Mouse (Mus musculus): Measurements from ENCODE around the gene Cat. TPM values are rescaled to one million over a fixed set of nuclear protein-coding genes. Genes with fewer than 3 reads are reported as not detected.

The Cat gene
- total and polyA plus RNA-seq, 3 experiments, result 29.8 to 84.7 (median 45.0) TPM

GRCm38 (mm10) chr2:103493827-103494226 is 8.9 kb upstream of the Cat start:
- in situ Hi-C loops (cut with MboI; ENCODE audit: low pct_ligation_motif_present, low pct_unique_long_range_greater_than_20kb, low sequenced_read_pairs) (no loop called here), dilution Hi-C loops (cut with MboI; ENCODE audit: extremely low pct_ligation_motif_present, extremely low pct_unique_long_range_greater_than_20kb, low sequenced_read_pairs) (no loop called here)
- H3K27ac ChIP-seq (ENCODE audit: insufficient read depth, low read depth), result no peak overlapping the region
- H3K79me2 ChIP-seq (replicated peaks; ENCODE audit: control insufficient read depth, extremely low read depth, insufficient read depth, poor library complexity, severe bottlenecking), result no peaks in the 10 kb centered on the region
- peaks cover 20 to 39% of the 10 kb centered on the region in 2 experiments for H3K4me1 ChIP-seq (ENCODE audit: control insufficient read depth in 1 of 2, insufficient read depth in 2 of 2)
- TF ChIP-seq MEF2A (IDR thresholded peaks at IDR 0.05; ENCODE audit: borderline replicate concordance, low read depth, low read length) (no peak), TCF12 (IDR thresholded peaks at IDR 0.05; ENCODE audit: low read depth, low read length) (no peak), NELFE (IDR thresholded peaks at IDR 0.05; ENCODE audit: low read depth, low read length) (no peak), MAFK (IDR thresholded peaks at IDR 0.05; ENCODE audit: insufficient replicate concordance, low read length) (no peak), POLR2AphosphoS2 (IDR thresholded peaks at IDR 0.05; ENCODE audit: low read depth, low read length) (no peak), PAX5 (IDR thresholded peaks at IDR 0.05; ENCODE audit: low read length) (no peak), UBTF (IDR thresholded peaks at IDR 0.05; ENCODE audit: low read depth, low read length) (no peak)
- no peaks in the 10 kb centered on the region for H3K9me3 ChIP-seq (replicated peaks; ENCODE audit: low read length)
- H3K4me2 ChIP-seq (ENCODE audit: insufficient read depth, low read depth, poor library complexity, severe bottlenecking), result no peak overlapping the region
- no peaks in the 10 kb centered on the region for H3K27me3 ChIP-seq (replicated peaks)
- no peak for DNase-seq (ENCODE audit: extremely low read depth)
- H3K4me3 ChIP-seq (replicated peaks in 1 of 3; ENCODE audit: low read depth in 2 of 3, low read length in 2 of 3, poor library complexity in 1 of 3), result no peak overlapping the region
- no peak overlapping the region for H3K9ac ChIP-seq (ENCODE audit: insufficient read depth, low read depth)
- H3K36me3 ChIP-seq (replicated peaks in 1 of 2; ENCODE audit: control insufficient read depth in 1 of 2, insufficient read depth in 1 of 2, low read length in 1 of 2), result no peaks in the 10 kb centered on the region

- H3K4me2 ChIP-seq (ENCODE audit: insufficient read depth, low read depth, poor library complexity, severe bottlenecking), result no peak overlapping the region
- no peak overlapping the region for H3K27ac ChIP-seq (ENCODE audit: insufficient read depth, low read depth)
- no peaks in the 10 kb centered on the region for H3K79me2 ChIP-seq (replicated peaks; ENCODE audit: control insufficient read depth, extremely low read depth, insufficient read depth, poor library complexity, severe bottlenecking)
- H3K27me3 ChIP-seq (replicated peaks), result no peaks in the 10 kb centered on the region
- no peak overlapping the region for H3K9ac ChIP-seq (ENCODE audit: insufficient read depth, low read depth)
- H3K4me1 ChIP-seq (ENCODE audit: control insufficient read depth in 1 of 2, insufficient read depth in 2 of 2), result peaks cover 22 to 48% of the 10 kb centered on the region in 2 experiments
- dilution Hi-C loops (cut with MboI; ENCODE audit: extremely low pct_ligation_motif_present, extremely low pct_unique_long_range_greater_than_20kb, low sequenced_read_pairs), result no loop called here
- no peak overlapping the region for H3K4me3 ChIP-seq (replicated peaks in 1 of 3; ENCODE audit: low read depth in 2 of 3, low read length in 2 of 3, poor library complexity in 1 of 3)
- no peaks in the 10 kb centered on the region for H3K9me3 ChIP-seq (replicated peaks; ENCODE audit: low read length)
- in situ Hi-C loops (cut with MboI; ENCODE audit: low pct_ligation_motif_present, low pct_unique_long_range_greater_than_20kb, low sequenced_read_pairs), result no loop called here
- DNase-seq (ENCODE audit: extremely low read depth), result no peak
- no peak for TF ChIP-seq UBTF (IDR thresholded peaks at IDR 0.05; ENCODE audit: low read depth, low read length)
- no peak for TF ChIP-seq POLR2A (IDR thresholded peaks at IDR 0.05; ENCODE audit: low read depth, low read length)
- no peak for TF ChIP-seq ZNF384 (IDR thresholded peaks at IDR 0.05; ENCODE audit: low read depth, low read length)
- no peak for TF ChIP-seq EP300 (IDR thresholded peaks at IDR 0.05; ENCODE audit: low read length)
- no peak for TF ChIP-seq CHD1 (IDR thresholded peaks at IDR 0.05; ENCODE audit: low read depth, low read length)
- TF ChIP-seq ETS1 (conservative IDR thresholded peaks at IDR 0.05; ENCODE audit: low read depth, low read length), result no peak
- TF ChIP-seq JUN (IDR thresholded peaks at IDR 0.05; ENCODE audit: insufficient read depth, low read depth, low read length), result no peak
- no peak for TF ChIP-seq RCOR1 (conservative IDR thresholded peaks at IDR 0.05; ENCODE audit: low read depth, low read length)
- no peak for TF ChIP-seq NELFE (IDR thresholded peaks at IDR 0.05; ENCODE audit: low read depth, low read length)
- TF ChIP-seq KAT2A (IDR thresholded peaks at IDR 0.05; ENCODE audit: insufficient replicate concordance, low read length), result no peak
- no peak for TF ChIP-seq MYC (IDR thresholded peaks at IDR 0.05; ENCODE audit: low read depth, low read length)
- TF ChIP-seq CHD2 (IDR thresholded peaks at IDR 0.05; ENCODE audit: low read length), result no peak
- no peaks in the 10 kb centered on the region for H3K36me3 ChIP-seq (replicated peaks in 1 of 2; ENCODE audit: control insufficient read depth in 1 of 2, insufficient read depth in 1 of 2, low read length in 1 of 2)
Observed at GRCm38 (mm10) chr2:103492526-103492925, 7.6 kb upstream of the Cat start.
